Mouse (Mus musculus) ES-E14 (cell line): Measurements from ENCODE around the gene Slc38a8.

Source experiments
- CHD2 ChIP-seq: IDR thresholded peaks from 2 replicates; pipeline ENCODE4 v1.6.1; 2014; ENCODE audit warnings: mild to moderate bottlenecking, low read depth, low read length, inconsistent platforms
- HCFC1 ChIP-seq: IDR thresholded peaks from 2 replicates; pipeline ENCODE4 v1.6.1; 2012; ENCODE audit warnings: low read length, inconsistent platforms, borderline replicate concordance; ENCODE audit not compliant: insufficient read depth
- MAFK ChIP-seq: IDR thresholded peaks from 2 replicates; pipeline ENCODE4 v1.6.1; 2014; ENCODE audit warnings: mild to moderate bottlenecking, low read depth, low read length, inconsistent platforms; ENCODE audit not compliant: insufficient read depth
- ZC3H11A ChIP-seq: IDR thresholded peaks from 2 replicates; pipeline ENCODE4 v1.6.1; 2012; ENCODE audit warnings: low read depth, mild to moderate bottlenecking, inconsistent platforms, low read length, borderline replicate concordance
- ZNF384 ChIP-seq: IDR thresholded peaks from 2 replicates; pipeline ENCODE4 v1.6.1; 2012; ENCODE audit warnings: low read depth, low read length, inconsistent platforms

GRCm38 (mm10) chr8:119496848-119497247, 4.7 kb downstream of the Slc38a8 start:
- TF ChIP-seq MAFK (no peak), CHD2 (no peak), ZC3H11A (peak; percentile 44), HCFC1 (no peak), ZNF384 (no peak)
